Mouse (Mus musculus) heart, adult 2 months (tissue): ENCODE measurements around the gene Cadm2. TPM values are rescaled to one million over a fixed set of nuclear protein-coding genes. Genes with fewer than 3 reads are reported as not detected.

Source experiments
- DNase-seq, 2 experiments: peaks; one replicate each; pipeline ENCODE4 v3.0.0; 2021
- H3K27ac ChIP-seq: fragments of 200-600 bp; 2 replicates; pipeline ENCODE4 v1.8.1; 2022
- H3K27me3 ChIP-seq: fragments of 200-500 bp; 2 replicates; pipeline ENCODE4 v1.6.1; 2012; ENCODE audit warnings: mild to moderate bottlenecking, low read length, inconsistent platforms, mixed read lengths; ENCODE audit not compliant: control insufficient read depth, insufficient read depth
- H3K36me3 ChIP-seq: fragments of 200-500 bp; 2 replicates; pipeline ENCODE4 v1.6.1; 2012; ENCODE audit warnings: low read length, inconsistent platforms; ENCODE audit not compliant: control insufficient read depth, insufficient read depth
- H3K4me1 ChIP-seq: fragments of 200-500 bp; 2 replicates; pipeline ENCODE4 v1.6.1; 2011; ENCODE audit warnings: low read length; ENCODE audit not compliant: control insufficient read depth, insufficient read depth
- H3K4me3 ChIP-seq: fragments of 200-600 bp; 2 replicates; pipeline ENCODE4 v1.8.1; 2022
- H3K79me2 ChIP-seq: fragments of 200-500 bp; replicated peaks from 2 replicates; pipeline ENCODE4 v1.6.1; 2012; ENCODE audit warnings: mild to moderate bottlenecking, inconsistent platforms, low read length, moderate library complexity, mixed read lengths; ENCODE audit not compliant: control insufficient read depth, insufficient read depth
- H3K9ac ChIP-seq: fragments of 200-500 bp; 2 replicates; pipeline ENCODE4 v1.6.1; 2012; ENCODE audit warnings: low read depth, mild to moderate bottlenecking, control low read depth, inconsistent platforms, low read length, mixed read lengths
- CTCF ChIP-seq: fragments of 200-600 bp; IDR thresholded peaks from 2 replicates; pipeline ENCODE4 v1.8.1; 2022; ENCODE audit warnings: antibody characterized with exemption, mild to moderate bottlenecking, moderate library complexity
- EP300 ChIP-seq: fragments of 200-500 bp; IDR thresholded peaks from 2 replicates; pipeline ENCODE4 v1.6.1; 2011; ENCODE audit warnings: low read depth, low read length, control low read depth; ENCODE audit not compliant: insufficient read depth
- POLR2A ChIP-seq: fragments of 200-500 bp; IDR thresholded peaks from 2 replicates; pipeline ENCODE4 v1.6.1; 2011; ENCODE audit warnings: mild to moderate bottlenecking, low read depth, low read length, control low read depth; ENCODE audit not compliant: insufficient read depth
- WGBS: fragments of 180-500 bp; shearing (Covaris S2); methylation state at CpG from one replicate; pipeline ENCODE4 v1.1.7; 2018; 5-methylcytosine and 5-hydroxymethylcytosine counted together
- intact Hi-C: fragments of 180-260 bp; cut with DNase I; formaldehyde crosslinking; loops from one replicate; pipeline ENCODE4 v1.15.1; 2025
- polyA plus RNA-seq: library from polyadenylated mRNA; depleted of rRNA; stranded (reverse); fragments of >200 nt; gene quantifications from 2 replicates; pipeline ENCODE4 v1.2.3, GENCODE M21; 2012
- total RNA-seq, 2 experiments: library from RNA; stranded (reverse); gene quantifications; 2 replicates each; pipeline ENCODE4 v1.2.3; 2021

The Cadm2 gene
- total and polyA plus RNA-seq, 3 experiments = 0.77 to 0.94 (median 0.89) TPM

GRCm38 (mm10) chr16:66706476-66706875 is 914.2 kb downstream of the Cadm2 start:
- no peak for DNase-seq
- Histone ChIP-seq H3K27me3 (no peaks in the 10 kb centered on the region), H3K4me1 (no peaks in the 10 kb centered on the region), H3K9ac (no peak overlapping the region), H3K4me3 (no peak overlapping the region), H3K79me2 (no peaks in the 10 kb centered on the region), H3K27ac (no peak overlapping the region), H3K36me3 (no peaks in the 10 kb centered on the region)
- TF ChIP-seq CTCF (no peak), EP300 (no peak), POLR2A (no peak)
- intact Hi-C loops = no loop called here
- WGBS = 62% methylated on average over 3 of the region's 3 CpGs

- intact Hi-C loops = no loop called here
- Histone ChIP-seq H3K36me3 (no peaks in the 10 kb centered on the region), H3K27ac (no peak overlapping the region), H3K79me2 (no peaks in the 10 kb centered on the region), H3K9ac (no peak overlapping the region), H3K4me1 (no peaks in the 10 kb centered on the region), H3K27me3 (no peaks in the 10 kb centered on the region), H3K4me3 (no peak overlapping the region)
- TF ChIP-seq CTCF (no peak), POLR2A (no peak), EP300 (no peak)
- no peak for DNase-seq
Measured at GRCm38 (mm10) chr16:66694783-66695182, 925.9 kb downstream of the Cadm2 start.

- no peak overlapping the region for H3K4me3 ChIP-seq
- no peaks in the 10 kb centered on the region for H3K4me1 ChIP-seq
- no peaks in the 10 kb centered on the region for H3K36me3 ChIP-seq
- H3K27me3 ChIP-seq = no peaks in the 10 kb centered on the region
- no peaks in the 10 kb centered on the region for H3K79me2 ChIP-seq
- no peak overlapping the region for H3K27ac ChIP-seq
- no peak for DNase-seq
- TF ChIP-seq EP300 (no peak), CTCF (no peak), POLR2A (no peak)
- intact Hi-C loops = no loop called here
- no peak overlapping the region for H3K9ac ChIP-seq
Measured at GRCm38 (mm10) chr16:66677241-66677640, 943.5 kb downstream of the Cadm2 start.

GRCm38 (mm10) chr16:66651013-66651362 is 969.7 kb downstream of the Cadm2 start:
- no peaks in the 10 kb centered on the region for H3K36me3 ChIP-seq
- no peaks in the 10 kb centered on the region for H3K27me3 ChIP-seq
- TF ChIP-seq CTCF (no peak), POLR2A (no peak), EP300 (no peak)
- 54% methylated on average over 1 of the region's 1 CpGs for WGBS
- no peak overlapping the region for H3K27ac ChIP-seq
- H3K4me3 ChIP-seq = no peak overlapping the region
- H3K9ac ChIP-seq = no peak overlapping the region
- no peak for DNase-seq
- H3K4me1 ChIP-seq = no peaks in the 10 kb centered on the region
- no peaks in the 10 kb centered on the region for H3K79me2 ChIP-seq
- intact Hi-C loops = no loop called here

GRCm38 (mm10) chr16:66650348-66651012 is 970.2 kb downstream of the Cadm2 start:
- intact Hi-C loops = no loop called here
- Histone ChIP-seq H3K9ac (no peak overlapping the region), H3K79me2 (no peaks in the 10 kb centered on the region), H3K36me3 (no peaks in the 10 kb centered on the region), H3K4me1 (no peaks in the 10 kb centered on the region), H3K27ac (no peak overlapping the region), H3K27me3 (no peaks in the 10 kb centered on the region), H3K4me3 (no peak overlapping the region)
- no peak for DNase-seq
- no peak for TF ChIP-seq EP300
- no peak for TF ChIP-seq CTCF
- no peak for TF ChIP-seq POLR2A
- 76% methylated on average over 11 of the region's 11 CpGs for WGBS

- TF ChIP-seq EP300 = no peak
- Histone ChIP-seq H3K9ac (no peak overlapping the region), H3K36me3 (no peaks in the 10 kb centered on the region), H3K27ac (no peak overlapping the region), H3K27me3 (no peaks in the 10 kb centered on the region), H3K79me2 (no peaks in the 10 kb centered on the region), H3K4me3 (no peak overlapping the region), H3K4me1 (no peaks in the 10 kb centered on the region)
- intact Hi-C loops = no loop called here
- no peak for DNase-seq
- 86% methylated on average over 4 of the region's 4 CpGs for WGBS
Measured at GRCm38 (mm10) chr16:66647798-66648197, 972.9 kb downstream of the Cadm2 start.

GRCm38 (mm10) chr16:66643606-66644005 is 977.1 kb downstream of the Cadm2 start:
- no peaks in the 10 kb centered on the region for H3K36me3 ChIP-seq
- WGBS = 43% methylated on average over 4 of the region's 4 CpGs
- no peak overlapping the region for H3K27ac ChIP-seq
- intact Hi-C loops = no loop called here
- no peaks in the 10 kb centered on the region for H3K27me3 ChIP-seq
- no peak overlapping the region for H3K4me3 ChIP-seq
- no peaks in the 10 kb centered on the region for H3K4me1 ChIP-seq
- no peak overlapping the region for H3K9ac ChIP-seq
- TF ChIP-seq CTCF (no peak), EP300 (no peak), POLR2A (no peak)
- no peaks in the 10 kb centered on the region for H3K79me2 ChIP-seq
- DNase-seq = no peak
